Mouse (Mus musculus) erythroblast, embryonic 14.5 days (primary cell): ENCODE results near the gene Ptrhd1.

Source experiments
- GATA1 ChIP-seq: IDR thresholded peaks from 2 replicates; pipeline ENCODE4 v1.6.1; 2012; ENCODE audit warnings: low read length, inconsistent platforms, mixed read lengths
- TAL1 ChIP-seq: IDR thresholded peaks from 3 replicates; pipeline ENCODE4 v1.6.1; 2012; ENCODE audit warnings: low read length, inconsistent platforms, mixed read lengths

DNA sequence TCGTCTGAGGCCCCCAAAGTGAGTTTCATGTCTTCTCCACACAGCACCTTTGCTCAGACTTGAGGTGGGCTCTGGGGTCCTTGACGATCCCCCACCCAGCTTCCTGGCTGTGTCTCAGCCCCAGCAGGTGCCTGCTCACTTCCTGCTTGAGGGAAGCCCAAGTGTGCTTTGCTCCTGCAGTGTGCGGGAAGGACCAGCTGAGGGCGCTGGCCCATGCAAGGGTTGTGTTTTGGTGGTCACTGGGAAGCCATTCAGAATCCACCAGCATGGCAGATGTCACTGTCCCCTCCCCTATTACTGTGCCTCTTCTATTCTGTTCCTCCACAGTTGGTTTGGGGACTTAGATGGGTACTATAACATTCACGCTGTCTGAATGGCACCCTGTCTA is 44.8 kb upstream of the Ptrhd1 start:
- TF ChIP-seq GATA1 (no peak), TAL1 (no peak)
